Mouse (Mus musculus) thymus, postnatal 25 days (tissue): ENCODE measurements around the gene Fbxo40.

Source experiments
- DNase-seq: peaks from one replicate; pipeline ENCODE4 v3.0.0; 2022

The Fbxo40 gene

GRCm38 (mm10) chr16:36921067-36921613 lies 69.1 kb downstream of the Fbxo40 start:
- no peak for DNase-seq

- DNase-seq: no peak
These were observed 69.9 kb downstream of the Fbxo40 start for GRCm38 (mm10) chr16:36920410-36920809.

DNA sequence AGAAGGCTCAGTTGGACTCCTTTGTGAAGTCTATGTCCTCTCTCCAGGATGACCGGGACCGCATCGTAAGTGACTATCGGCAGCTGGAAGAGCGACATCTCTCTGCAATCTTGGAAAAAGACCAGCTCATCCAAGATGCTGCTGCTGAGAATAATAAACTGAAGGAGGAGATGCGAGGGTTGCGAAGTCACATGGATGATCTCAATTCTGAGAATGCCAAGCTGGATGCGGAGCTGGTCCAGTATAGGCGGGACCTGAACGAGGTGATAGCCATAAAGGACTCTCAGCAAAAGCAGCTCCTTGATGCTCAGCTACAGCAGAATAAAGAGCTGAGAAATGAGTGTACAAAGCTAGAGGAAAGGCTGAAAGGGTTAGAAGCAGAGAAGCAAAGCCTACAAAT lies 71.8 kb downstream of the Fbxo40 start:
- no peak for DNase-seq

DNA sequence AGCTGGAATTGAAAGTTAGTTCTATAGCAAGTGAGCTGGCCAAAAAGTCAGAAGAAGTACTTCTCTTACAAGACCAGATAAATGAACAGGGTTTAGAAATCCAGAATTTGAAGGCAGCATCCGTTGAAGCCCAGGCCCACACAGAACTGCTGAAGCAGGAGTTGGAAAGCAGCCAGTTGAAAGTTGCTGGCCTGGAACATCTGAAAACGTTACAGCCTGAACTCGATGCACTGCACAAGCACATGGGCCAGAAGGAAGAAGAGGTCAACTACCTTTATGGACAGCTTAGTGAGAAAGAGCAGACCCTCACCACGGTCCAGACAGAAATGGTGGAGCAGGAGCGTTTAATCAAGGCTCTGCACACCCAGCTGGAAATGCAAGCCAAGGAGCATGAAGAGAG lies 76.1 kb downstream of the Fbxo40 start:
- DNase-seq: no peak
